ENCODE assay signal across 8 mouse cellular contexts in the genomic region with DNA sequence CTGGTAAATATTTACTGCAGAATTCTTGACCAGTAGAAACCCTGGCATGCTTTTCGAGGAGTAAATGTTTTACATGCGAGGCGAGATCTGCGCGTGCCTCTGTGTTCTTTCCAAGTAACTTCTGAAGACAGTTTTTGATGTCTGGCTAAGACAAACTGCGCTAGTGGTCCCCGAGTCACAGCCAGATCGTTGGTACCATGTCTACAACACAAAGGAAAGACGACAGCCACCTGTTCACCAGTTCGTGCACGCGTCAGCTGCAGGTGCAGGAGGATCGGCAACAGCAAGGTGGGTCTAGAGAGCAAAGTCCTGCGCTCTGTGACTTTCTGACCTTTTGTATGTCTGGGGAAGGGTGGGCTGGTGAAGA. TPM values are rescaled to one million over a fixed set of nuclear protein-coding genes. Genes with fewer than 3 reads are reported as not detected.
DNase-seq lines count a peak whose midpoint lies in the region; ATAC-seq and TF ChIP-seq lines count a peak whose summit lies in the region.

No protein-coding gene starts in this region.

- ATAC-seq in erythroblast, adult 5-6 weeks (replicated peaks; ENCODE audit: low FRiP score, poor library complexity, severe bottlenecking), result no peak
- no peak; the same call in 1 of the 2 replicates for ATAC-seq in lung, embryonic 15.5 days (ENCODE audit: borderline replicate concordance, extremely low read depth, low FRiP score, low TSS enrichment)
- peak; percentile 60 for ATAC-seq in kidney, postnatal 0 days (replicated peaks; ENCODE audit: low FRiP score, low read depth)
- ATAC-seq in stomach, embryonic 14.5 days (ENCODE audit: insufficient number of reproducible peaks, insufficient read depth, low FRiP score, low read depth), result 0 out of 2 replicates have a peak, but pooled peaks have one; percentile 28

- H3K4me1 ChIP-seq in erythroblast, embryonic 14.5 days (ENCODE audit: control insufficient read depth), result no peaks in the 10 kb centered on the region
- peaks cover 15% of the 10 kb centered on the region for H3K4me1 ChIP-seq in lung, embryonic 15.5 days
- 0 out of 2 replicates have a peak, but pooled peaks cover 12% of the 10 kb centered on the region for H3K4me1 ChIP-seq in kidney, postnatal 0 days (replicated peaks; ENCODE audit: insufficient read depth, low read length)
- 0 out of 2 replicates have a peak, but pooled peaks cover 5% of the 10 kb centered on the region for H3K4me1 ChIP-seq in stomach, embryonic 14.5 days (ENCODE audit: control insufficient read depth, insufficient read depth, low read length)

- no peak overlapping the region for H3K9ac ChIP-seq in lung, embryonic 15.5 days
- no peak overlapping the region for H3K9ac ChIP-seq in kidney, postnatal 0 days (ENCODE audit: low read depth, low read length)
- no peak overlapping the region for H3K9ac ChIP-seq in stomach, embryonic 14.5 days (replicated peaks; ENCODE audit: low read depth, low read length)

- WGBS in lung, embryonic 15.5 days, result 40% methylated on average over 14 of the region's 14 CpGs
- WGBS in kidney, postnatal 0 days, result 41% methylated on average over 14 of the region's 14 CpGs
- 30% methylated on average over 14 of the region's 14 CpGs for WGBS in stomach, embryonic 14.5 days

- H3K27me3 ChIP-seq in erythroblast, embryonic 14.5 days (ENCODE audit: control insufficient read depth), result no peaks in the 10 kb centered on the region
- no peaks in the 10 kb centered on the region for H3K27me3 ChIP-seq in lung, embryonic 15.5 days
- H3K27me3 ChIP-seq in kidney, postnatal 0 days (ENCODE audit: insufficient read depth, low read length), result no peaks in the 10 kb centered on the region
- H3K27me3 ChIP-seq in stomach, embryonic 14.5 days (ENCODE audit: control insufficient read depth, insufficient read depth, low read length), result no peaks in the 10 kb centered on the region

- no peaks in the 10 kb centered on the region for H3K9me3 ChIP-seq in erythroblast, embryonic 14.5 days (ENCODE audit: control insufficient read depth, low read length)
- H3K9me3 ChIP-seq in lung, embryonic 15.5 days, result no peaks in the 10 kb centered on the region
- H3K9me3 ChIP-seq in kidney, postnatal 0 days (replicated peaks; ENCODE audit: low read length), result no peaks in the 10 kb centered on the region
- no peaks in the 10 kb centered on the region for H3K9me3 ChIP-seq in stomach, embryonic 14.5 days (ENCODE audit: control insufficient read depth, low read depth, low read length)

- DNase-seq in lung, postnatal 10 days, result no peak
- DNase-seq in kidney, postnatal 0 days (ENCODE audit: low spot score), result peak; percentile 15
- no peak for DNase-seq in spleen, postnatal 4 days (ENCODE audit: low spot score in 2 of 2)
- no peak for DNase-seq in layer of hippocampus, postnatal 10 days (ENCODE audit: low spot score in 2 of 2)

- peak overlapping the region; percentile 23 for H3K4me3 ChIP-seq in erythroblast, embryonic 14.5 days (replicated peaks)
- H3K4me3 ChIP-seq in lung, embryonic 15.5 days, result peak overlapping the region; percentile 26
- peak overlapping the region; percentile 18 for H3K4me3 ChIP-seq in kidney, postnatal 0 days (replicated peaks; ENCODE audit: low read depth, low read length)
- peak overlapping the region; percentile 27 for H3K4me3 ChIP-seq in stomach, embryonic 14.5 days (ENCODE audit: low read depth, low read length)

- H3K4me2 ChIP-seq in lung, embryonic 15.5 days, result peak overlapping the region; percentile 62
- peak overlapping the region; percentile 49 for H3K4me2 ChIP-seq in kidney, postnatal 0 days (ENCODE audit: low read length)
- H3K4me2 ChIP-seq in stomach, embryonic 14.5 days (replicated peaks; ENCODE audit: low read depth, low read length), result peak overlapping the region; percentile 47

- H3K36me3 ChIP-seq in erythroblast, embryonic 14.5 days (ENCODE audit: control insufficient read depth), result no peaks in the 10 kb centered on the region
- H3K36me3 ChIP-seq in lung, embryonic 15.5 days, result no peaks in the 10 kb centered on the region
- H3K36me3 ChIP-seq in kidney, postnatal 0 days (ENCODE audit: insufficient read depth, low read length), result no peaks in the 10 kb centered on the region
- H3K36me3 ChIP-seq in stomach, embryonic 14.5 days (ENCODE audit: control insufficient read depth, insufficient read depth, low read length), result no peaks in the 10 kb centered on the region

- 0 out of 2 replicates have a peak overlapping the region, but pooled peaks have one; percentile 71 for H3K27ac ChIP-seq in lung, embryonic 15.5 days
- H3K27ac ChIP-seq in kidney, postnatal 0 days, result peak overlapping the region; percentile 73
- H3K27ac ChIP-seq in stomach, embryonic 14.5 days (ENCODE audit: low read length), result no peak overlapping the region

- TF ChIP-seq CTCF in kidney, postnatal 0 days (IDR thresholded peaks at IDR 0.05; ENCODE audit: low read depth), result no peak

RNA-seq across cellular contexts. Expression of a gene that starts 0.5 kb away (rescaled TPM):
- polyA plus RNA-seq in erythroblast, embryonic 14.5 days (2012), result not detected in 2 replicates
- total RNA-seq in erythroblast, adult 5-6 weeks (2015; ENCODE audit: low replicate concordance), result not detected in 2 replicates
- not detected in 2 replicates for total RNA-seq in erythroblast, adult 5-6 weeks (2017; ENCODE audit: low replicate concordance)
- 0.49 and 0.58 TPM in 2 replicates for polyA plus RNA-seq in lung, embryonic 15.5 days (2015; fragmentation: Nextera tagmentation; extraction: Ambion mirVana)
- 37.8 and 43.2 TPM in 2 replicates for polyA plus RNA-seq in kidney, postnatal 0 days (2015; fragmentation: Nextera tagmentation; extraction: Ambion mirVana)
- polyA plus RNA-seq in stomach, embryonic 14.5 days (2014; fragmentation: Nextera tagmentation; extraction: Ambion mirVana), result 0.27 and 0.35 TPM in 2 replicates
- 1 to 10 TPM; 6.4 to 8.0 TPM for total RNA-seq in layer of hippocampus, postnatal 10 days (2021)

Comparison
In these comparisons a context has a peak if more than half of its experiments do, and no peak if none do; other contexts are left out.
1. ATAC-seq: peak in kidney, postnatal 0 days (single experiment) and stomach, embryonic 14.5 days (single experiment); none in erythroblast, adult 5-6 weeks (single experiment) and lung, embryonic 15.5 days (single experiment).
2. RNA of a gene that starts 0.5 kb away (polyA plus RNA-seq): 37.8 to 43.2 TPM in kidney, postnatal 0 days; 0.49 to 0.58 TPM in lung, embryonic 15.5 days, 0.27 to 0.35 TPM in stomach, embryonic 14.5 days and not detected in erythroblast, embryonic 14.5 days; every median in the first group is over 10 times any median in the second.
3. Peak in every context shown above with its lines, with median percentiles within 50 percentile points of each other: H3K4me3 ChIP-seq and H3K4me2 ChIP-seq.